Mouse (Mus musculus): ENCODE measurements at regions not wholly inside any gene's neighbourhood (a gene's known extent, or its start where the extent isn't known, plus 50 kb on each side); places are given as distances from the start of the nearest gene placed in this dataset.

DNA sequence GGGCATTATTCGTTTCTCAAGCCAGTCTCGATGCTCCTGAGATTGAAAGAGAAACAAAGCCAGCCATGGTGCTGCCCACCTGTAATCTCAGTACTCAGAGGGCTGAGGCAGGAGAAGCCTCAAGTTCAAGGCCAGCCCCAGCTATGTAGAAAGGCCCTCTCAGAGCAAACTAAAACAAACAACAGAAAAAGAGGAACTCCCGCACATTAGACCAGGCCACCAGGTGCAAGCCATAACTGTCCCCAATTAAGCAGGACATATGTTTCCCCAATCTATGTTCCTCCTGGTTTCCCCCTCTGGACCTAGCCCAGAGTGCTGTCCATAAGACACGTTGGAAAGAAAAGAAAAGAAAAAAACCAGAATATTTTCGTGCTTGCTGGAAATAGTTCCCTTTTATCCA, 142.5 kb downstream of the Cdc5l start:
- no peak for TF ChIP-seq POLR2A (IDR thresholded peaks at IDR 0.05; ENCODE audit: borderline replicate concordance, extremely low read depth, low read depth, low read length)
- no peak for TF ChIP-seq CTCF (IDR thresholded peaks at IDR 0.05; ENCODE audit: insufficient read depth, low read length)
